Mouse (Mus musculus) heart, postnatal 36 days (tissue): ENCODE data around the gene Ctnna2. TPM values are rescaled to one million over a fixed set of nuclear protein-coding genes. Genes with fewer than 3 reads are reported as not detected.

Experiments
- DNase-seq, 2 experiments: peaks; one replicate each; pipeline ENCODE4 v3.0.0; 2021 to 2022
- intact Hi-C: fragments of 180-260 bp; cut with DNase I; formaldehyde crosslinking; loops from one replicate; pipeline ENCODE4 v1.15.1; 2025
- total RNA-seq, 2 experiments: library from RNA; stranded (reverse); gene quantifications; 2 replicates each; pipeline ENCODE4 v1.2.3; 2021

Ctnna2 gene
- total RNA-seq, 2 experiments from 2014 or later: not detected

DNA sequence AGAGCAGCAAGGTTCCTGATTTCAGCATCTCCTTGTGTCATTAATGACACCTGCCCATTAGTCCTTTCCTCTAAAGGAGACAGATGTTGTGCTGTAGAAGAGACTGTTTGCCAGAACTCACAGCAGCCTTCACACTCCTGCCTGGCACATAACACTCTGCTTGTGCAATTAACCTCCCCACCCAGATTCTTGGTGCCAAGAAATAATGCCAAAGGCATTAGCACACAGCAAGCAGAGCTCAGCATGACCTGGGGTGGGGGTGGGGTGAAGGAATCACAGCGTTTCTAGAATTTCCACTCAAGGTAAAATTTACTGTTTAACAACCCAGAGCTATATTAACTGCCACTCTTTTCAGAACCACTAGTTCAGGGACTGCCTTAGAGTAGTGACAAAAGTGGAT, 516.8 kb downstream of the Ctnna2 start:
- DNase-seq: peak in 1 of 2 experiments; percentile 4
- intact Hi-C loops: no loop called here

GRCm38 (mm10) chr6:77457919-77458318, 521.6 kb downstream of the Ctnna2 start:
- no peak for DNase-seq
- intact Hi-C loops: loop anchor here (10.0 kb wide), 1 partner anchor 117 kb away; no protein-coding TSS in a partner anchor

- intact Hi-C loops: no loop called here
- no peak for DNase-seq
Observed at GRCm38 (mm10) chr6:77446861-77447260, 532.6 kb downstream of the Ctnna2 start.

DNA sequence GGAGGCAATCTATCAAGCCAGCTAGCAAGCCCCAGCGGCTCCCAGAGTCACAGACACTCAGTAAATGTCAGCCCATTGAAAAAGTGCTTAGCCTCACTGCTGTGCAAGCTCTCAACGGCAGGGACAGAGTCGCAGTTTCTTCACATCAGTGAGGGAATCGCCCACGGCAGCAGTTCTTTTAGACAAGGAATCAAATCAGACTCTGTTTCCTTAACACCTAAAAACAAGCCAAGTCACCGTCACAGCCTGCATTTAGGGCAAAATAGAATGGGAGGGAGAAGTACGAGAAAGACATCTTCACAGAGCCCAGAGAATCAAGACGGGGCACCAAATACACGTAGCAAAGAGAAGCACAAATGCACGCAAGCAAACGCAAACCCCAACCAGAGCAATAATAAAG, 535.6 kb downstream of the Ctnna2 start:
- DNase-seq: no peak
- intact Hi-C loops: no loop called here

- DNase-seq: no peak
Observed at GRCm38 (mm10) chr6:77441051-77441450, 538.4 kb downstream of the Ctnna2 start.

DNA sequence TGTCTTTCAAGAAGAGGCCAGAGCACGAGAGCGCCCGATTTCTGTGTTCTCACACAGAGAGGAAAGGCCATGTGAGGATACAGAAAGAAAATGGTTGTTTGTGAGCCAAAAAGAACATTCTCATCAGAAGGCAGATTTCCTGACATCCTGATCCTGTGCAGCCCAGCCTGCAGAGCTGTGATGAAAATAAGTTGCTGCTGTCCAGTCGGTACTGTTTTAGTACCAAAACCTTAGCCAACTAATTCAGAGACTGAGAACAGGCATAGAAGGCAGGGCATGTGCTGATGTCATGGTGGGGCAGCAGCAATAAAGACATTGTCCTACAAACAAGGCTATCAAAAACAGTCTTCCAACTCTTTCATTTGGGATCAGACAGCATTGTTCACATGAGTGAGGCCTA, 549.1 kb downstream of the Ctnna2 start:
- intact Hi-C loops: no loop called here

More at GRCm38 (mm10) chr6:77441051-77441450, 538.4 kb downstream of the Ctnna2 start:
- intact Hi-C loops: no loop called here

DNA sequence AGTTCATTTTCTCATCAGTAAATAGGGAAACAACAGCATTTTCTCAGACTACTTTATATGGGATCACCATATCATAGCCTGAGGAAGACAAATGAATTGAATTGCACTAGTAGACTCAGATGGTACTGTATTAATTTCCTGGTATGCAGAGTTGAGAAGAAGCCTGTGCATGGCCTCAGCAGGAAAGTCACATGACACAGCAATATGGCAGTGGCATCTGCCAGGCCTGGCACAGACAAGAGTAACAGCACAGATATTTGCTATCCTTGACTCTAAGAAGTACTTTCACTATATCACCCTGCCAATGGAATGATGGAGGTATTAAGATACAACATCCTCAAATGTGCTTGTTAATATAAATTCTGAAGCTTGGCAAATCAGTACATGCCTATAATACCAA, 553.8 kb downstream of the Ctnna2 start:
- intact Hi-C loops: no loop called here
- DNase-seq: no peak

More for the DNA sequence above, 549.1 kb downstream of the Ctnna2 start:
- DNase-seq: peak in 1 of 2 experiments; percentile 1

GRCm38 (mm10) chr6:77424826-77425225, 554.7 kb downstream of the Ctnna2 start:
- intact Hi-C loops: no loop called here

GRCm38 (mm10) chr6:77421564-77422139, 557.8 kb downstream of the Ctnna2 start:
- no peak for DNase-seq
- intact Hi-C loops: no loop called here

More at GRCm38 (mm10) chr6:77424826-77425225, 554.7 kb downstream of the Ctnna2 start:
- no peak for DNase-seq

DNA sequence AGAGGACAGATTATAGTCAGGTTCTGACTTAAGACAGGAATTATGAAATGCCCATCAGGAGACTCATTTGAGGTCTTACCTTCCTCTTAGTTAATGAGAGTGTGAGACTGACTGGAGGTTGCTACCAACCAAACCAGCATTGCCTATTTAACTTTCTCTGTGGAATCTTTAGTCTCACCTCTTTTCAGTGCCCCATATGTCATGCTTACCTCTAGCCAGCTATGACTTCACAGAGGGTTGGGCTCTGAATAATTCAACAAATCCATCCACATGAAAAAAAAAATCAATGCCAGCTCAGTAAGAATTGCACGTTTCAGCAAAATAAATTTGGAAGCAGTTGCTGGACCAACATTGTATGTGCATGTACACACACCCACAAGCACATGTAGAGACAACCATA, 562.5 kb downstream of the Ctnna2 start:
- DNase-seq: no peak
- intact Hi-C loops: no loop called here

- intact Hi-C loops: no loop called here
- no peak for DNase-seq
Observed at GRCm38 (mm10) chr6:77413530-77413929, 566.0 kb downstream of the Ctnna2 start.

DNA sequence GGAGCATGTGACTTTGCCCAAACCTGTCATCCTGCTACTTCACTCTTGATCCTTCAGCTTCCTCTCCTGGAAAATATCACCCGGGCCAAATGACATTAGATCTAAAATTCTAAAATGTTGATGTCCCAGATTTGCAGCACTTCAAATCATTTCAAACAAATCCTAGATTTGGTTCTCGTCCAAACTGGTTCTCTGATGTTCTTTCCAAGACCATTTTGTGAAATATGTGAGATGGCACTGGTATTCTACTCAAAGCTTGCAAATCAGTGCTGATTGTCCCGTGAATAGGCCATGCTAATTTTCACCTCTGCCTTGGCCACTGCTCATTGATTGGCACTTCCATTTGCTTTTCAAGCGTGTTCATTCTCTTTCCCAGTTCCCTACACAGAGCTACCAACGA, 571.0 kb downstream of the Ctnna2 start:
- intact Hi-C loops: no loop called here

DNA sequence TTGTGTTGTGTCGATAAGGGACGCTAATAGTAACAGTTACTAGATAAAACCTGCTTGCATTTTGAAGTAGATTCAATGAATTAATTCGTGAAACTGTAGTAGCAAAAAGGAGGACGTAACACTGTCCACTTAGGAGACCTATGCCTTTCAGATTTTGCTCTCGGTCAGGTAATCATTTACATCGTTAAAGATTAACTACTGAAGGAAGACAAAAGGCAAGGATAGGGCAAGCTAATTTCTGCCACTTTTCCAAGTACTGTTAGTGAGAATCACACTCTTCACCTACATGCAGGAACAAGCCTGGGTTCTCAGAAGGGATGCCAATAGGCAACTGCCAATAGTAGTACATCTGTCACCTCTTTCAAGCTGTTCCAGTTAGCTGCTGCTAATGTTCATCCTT, 578.7 kb downstream of the Ctnna2 start:
- no peak for DNase-seq
- intact Hi-C loops: no loop called here

More for the DNA sequence above, 571.0 kb downstream of the Ctnna2 start:
- no peak for DNase-seq

GRCm38 (mm10) chr6:77391663-77392062, 587.8 kb downstream of the Ctnna2 start:
- intact Hi-C loops: no loop called here
- no peak for DNase-seq

GRCm38 (mm10) chr6:77381309-77381708, 598.2 kb downstream of the Ctnna2 start:
- intact Hi-C loops: no loop called here
- DNase-seq: no peak

- DNase-seq: peak in 1 of 2 experiments; percentile 2
- intact Hi-C loops: no loop called here
Observed at GRCm38 (mm10) chr6:77373132-77373531, 606.4 kb downstream of the Ctnna2 start.

- DNase-seq: no peak
- intact Hi-C loops: no loop called here
Observed at GRCm38 (mm10) chr6:77371147-77371546, 608.4 kb downstream of the Ctnna2 start.

DNA sequence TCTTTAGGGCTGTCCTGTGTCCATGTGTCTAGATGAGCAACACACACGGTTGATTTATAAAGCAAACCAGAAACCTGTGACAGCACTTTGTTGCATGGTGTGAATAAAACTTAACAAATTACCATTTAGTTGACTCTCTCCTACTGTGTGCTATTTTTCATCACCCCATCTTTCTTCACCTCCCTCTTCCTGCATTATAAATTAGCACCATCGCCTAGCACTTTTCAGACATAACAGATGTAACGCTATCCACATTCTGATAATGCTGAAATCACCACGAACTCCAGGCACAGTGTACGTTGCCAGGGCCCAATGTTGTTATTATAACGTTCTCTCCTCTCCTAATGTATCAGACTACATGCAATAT, 621.0 kb downstream of the Ctnna2 start:
- DNase-seq: no peak
- intact Hi-C loops: no loop called here

GRCm38 (mm10) chr6:77357748-77358470, 621.6 kb downstream of the Ctnna2 start:
- intact Hi-C loops: no loop called here

GRCm38 (mm10) chr6:77354826-77355225, 624.7 kb downstream of the Ctnna2 start:
- intact Hi-C loops: no loop called here
- DNase-seq: no peak

More at GRCm38 (mm10) chr6:77357748-77358470, 621.6 kb downstream of the Ctnna2 start:
- no peak for DNase-seq

GRCm38 (mm10) chr6:77343781-77344180, 635.7 kb downstream of the Ctnna2 start:
- no peak for DNase-seq
- intact Hi-C loops: no loop called here

DNA sequence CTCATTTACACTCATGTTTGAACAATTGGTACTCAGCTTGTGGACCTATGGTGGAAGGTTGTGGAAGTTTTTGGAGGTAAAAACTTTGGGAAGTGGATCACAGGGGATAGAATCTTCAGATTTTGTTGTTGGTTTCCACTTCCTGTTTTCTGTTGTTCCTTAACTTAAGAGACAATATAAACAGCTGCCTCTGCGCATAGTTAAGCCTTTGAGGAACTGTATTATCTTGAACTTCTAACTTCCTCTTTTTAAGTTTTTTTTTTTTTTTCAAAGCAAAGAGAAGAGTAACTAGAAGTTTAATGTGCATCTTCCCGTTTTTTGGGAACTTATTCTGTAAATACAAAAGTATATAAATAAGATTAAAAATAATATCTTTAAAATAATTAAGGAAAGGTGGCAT, 644.0 kb downstream of the Ctnna2 start:
- no peak for DNase-seq
- intact Hi-C loops: no loop called here
